Mouse (Mus musculus) left cerebral cortex, adult 18-20 months (tissue): Measurements from ENCODE around the gene Pick1. TPM values are rescaled to one million over a fixed set of nuclear protein-coding genes. Genes with fewer than 3 reads are reported as not detected.
A peak's percentile ranks its signal among the peaks of the same experiment; 100 is the strongest.
"Not testable (repeated sequence)": the region's sequence is repeated elsewhere in the genome, so short reads cannot be mapped to it uniquely, and the experiment has no call there.

Experiments used
- DNase-seq, 2 experiments: peaks; one replicate each; pipeline ENCODE4 v3.0.0; 2021 to 2022; ENCODE audit warnings: low spot score in 2 of 2, mixed read lengths in 1 of 2
- total RNA-seq, 2 experiments: library from RNA; stranded (reverse); gene quantifications; 2 replicates each; pipeline ENCODE4 v1.2.3; 2021

Pick1 gene
- total RNA-seq, 2 experiments from 2014 or later = 47.1 to 54.0 TPM

DNA sequence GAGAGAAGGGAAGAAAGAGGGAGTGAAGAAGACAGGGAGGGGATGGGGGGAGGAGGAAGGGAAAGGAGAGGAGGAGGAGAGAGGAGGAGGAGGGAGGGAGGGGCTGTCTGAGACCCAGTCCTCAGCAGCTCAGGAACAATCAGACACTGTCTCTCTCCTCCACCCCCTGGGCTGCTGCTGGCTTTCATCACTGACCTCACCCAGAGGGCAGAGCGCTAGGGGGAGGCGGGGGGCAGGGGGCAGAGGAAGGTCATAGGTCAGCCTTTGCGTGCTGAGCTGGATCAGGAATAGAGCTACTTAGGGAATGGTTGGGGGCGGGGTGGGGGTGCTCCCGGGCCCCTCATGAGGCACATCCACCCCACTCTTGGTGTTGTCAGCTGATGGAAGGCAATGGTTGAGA, 5.3 kb upstream of the Pick1 start:
- no peak for DNase-seq

DNA sequence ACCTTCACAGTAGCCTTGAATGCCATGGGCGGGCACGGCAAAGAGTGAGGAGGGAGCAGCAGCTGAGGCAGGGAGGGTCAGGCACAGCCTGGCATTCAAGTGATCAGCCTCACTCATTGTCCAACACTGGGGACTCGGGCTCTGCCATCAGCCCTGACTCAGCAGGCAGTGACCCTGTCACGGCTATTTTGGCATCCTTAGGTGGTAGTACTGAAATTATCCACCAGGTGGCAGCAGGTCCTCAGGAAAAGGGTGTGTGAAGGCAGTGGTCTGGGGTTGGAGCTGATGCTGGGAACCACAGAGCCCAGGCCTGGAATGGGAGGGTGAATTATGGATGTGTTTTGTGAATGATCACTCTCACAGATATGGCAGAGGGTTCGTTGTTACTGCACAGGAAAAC, 4.3 kb upstream of the Pick1 start:
- DNase-seq = peak; percentile 83 to 95

DNA sequence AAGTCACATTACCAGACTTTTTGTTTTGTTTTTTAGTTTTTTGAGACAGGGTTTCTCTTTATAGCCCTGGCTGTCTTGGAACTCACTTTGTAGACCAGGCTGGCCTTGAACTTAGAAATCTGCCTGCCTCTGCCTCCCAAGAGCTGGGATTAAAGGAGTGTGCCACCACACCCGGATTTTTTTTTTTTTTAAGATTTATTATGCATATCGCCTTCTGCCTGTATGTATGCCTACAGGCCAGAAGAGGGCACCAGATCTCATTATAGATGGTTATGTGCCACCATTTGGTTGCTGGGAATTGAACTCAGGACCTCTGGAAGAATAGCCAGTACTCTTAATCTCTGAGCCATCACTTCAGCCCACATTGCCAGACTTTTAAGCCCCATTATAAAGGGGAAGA, 3.2 kb upstream of the Pick1 start:
- not testable (repeated sequence) for DNase-seq

DNA sequence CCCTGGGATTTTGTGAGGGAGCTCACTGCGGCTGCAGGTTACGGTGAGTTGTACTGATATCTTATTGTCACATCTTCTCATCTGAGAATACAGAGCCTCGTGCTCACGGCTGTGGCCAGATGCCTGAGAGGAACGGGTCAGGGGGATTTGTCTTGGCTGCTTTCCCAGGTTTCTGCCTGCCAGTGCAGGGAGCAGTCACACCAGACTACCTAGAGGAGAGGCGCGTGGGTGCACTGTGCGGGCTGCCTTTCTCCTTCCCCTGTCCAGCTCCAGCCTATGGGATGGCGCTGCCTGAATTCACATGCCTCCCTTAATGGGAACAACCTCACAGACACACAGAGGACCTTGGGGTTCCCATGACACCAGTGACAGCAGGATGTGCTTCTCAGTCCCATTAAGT, 6.3 kb downstream of the Pick1 start:
- no peak for DNase-seq

DNA sequence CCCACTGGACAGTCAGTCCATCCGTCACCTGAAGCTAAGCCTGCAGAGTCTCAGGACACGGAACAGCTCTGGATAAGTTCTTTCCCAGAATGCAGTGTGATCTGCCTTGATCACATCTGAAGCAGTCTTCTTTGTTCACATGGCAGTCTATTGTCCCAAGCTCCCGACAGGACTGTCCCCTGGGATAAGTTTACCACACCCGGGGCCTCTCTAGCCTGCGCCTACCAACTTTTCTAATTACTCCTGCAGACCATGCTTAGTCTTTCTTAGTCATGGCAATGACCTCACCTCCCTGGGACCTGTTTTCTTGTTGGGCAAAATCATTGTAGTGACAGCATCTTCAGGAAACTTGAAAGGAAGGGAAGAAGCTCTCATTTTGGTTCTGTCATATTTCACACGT, 9.1 kb downstream of the Pick1 start:
- DNase-seq = no peak

DNA sequence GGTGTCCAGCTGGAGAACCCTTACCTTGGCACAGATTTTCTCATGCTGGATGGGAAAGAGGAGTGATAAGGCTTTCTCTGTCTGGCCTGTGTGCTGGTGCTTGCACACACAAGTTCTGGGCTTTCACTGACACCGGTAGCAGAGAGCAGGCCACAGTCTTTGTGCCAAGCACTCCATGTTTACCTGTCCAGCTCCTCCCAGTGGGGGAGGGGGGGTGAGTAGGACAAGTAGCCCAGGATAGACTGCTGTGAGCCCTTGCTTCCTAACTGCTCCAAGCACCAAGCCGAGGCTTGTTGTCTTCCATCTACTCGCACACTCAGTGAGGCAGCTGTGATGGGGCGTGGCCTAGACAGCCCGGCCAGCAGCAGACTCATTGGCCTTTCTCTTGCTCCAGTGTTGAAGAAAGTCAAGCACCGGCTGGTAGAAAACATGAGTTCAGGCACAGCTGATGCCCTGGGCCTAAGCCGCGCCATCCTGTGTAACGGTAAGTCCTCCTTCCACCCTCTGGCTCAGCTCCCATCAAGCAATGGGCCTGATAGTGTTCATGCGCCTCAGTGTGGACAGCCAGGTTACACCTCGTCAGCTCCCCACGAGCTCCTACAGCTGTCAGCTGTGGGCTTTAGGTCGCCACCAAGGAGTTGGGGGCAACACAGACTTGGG, 13.7 kb downstream of the Pick1 start:
- DNase-seq = no peak

DNA sequence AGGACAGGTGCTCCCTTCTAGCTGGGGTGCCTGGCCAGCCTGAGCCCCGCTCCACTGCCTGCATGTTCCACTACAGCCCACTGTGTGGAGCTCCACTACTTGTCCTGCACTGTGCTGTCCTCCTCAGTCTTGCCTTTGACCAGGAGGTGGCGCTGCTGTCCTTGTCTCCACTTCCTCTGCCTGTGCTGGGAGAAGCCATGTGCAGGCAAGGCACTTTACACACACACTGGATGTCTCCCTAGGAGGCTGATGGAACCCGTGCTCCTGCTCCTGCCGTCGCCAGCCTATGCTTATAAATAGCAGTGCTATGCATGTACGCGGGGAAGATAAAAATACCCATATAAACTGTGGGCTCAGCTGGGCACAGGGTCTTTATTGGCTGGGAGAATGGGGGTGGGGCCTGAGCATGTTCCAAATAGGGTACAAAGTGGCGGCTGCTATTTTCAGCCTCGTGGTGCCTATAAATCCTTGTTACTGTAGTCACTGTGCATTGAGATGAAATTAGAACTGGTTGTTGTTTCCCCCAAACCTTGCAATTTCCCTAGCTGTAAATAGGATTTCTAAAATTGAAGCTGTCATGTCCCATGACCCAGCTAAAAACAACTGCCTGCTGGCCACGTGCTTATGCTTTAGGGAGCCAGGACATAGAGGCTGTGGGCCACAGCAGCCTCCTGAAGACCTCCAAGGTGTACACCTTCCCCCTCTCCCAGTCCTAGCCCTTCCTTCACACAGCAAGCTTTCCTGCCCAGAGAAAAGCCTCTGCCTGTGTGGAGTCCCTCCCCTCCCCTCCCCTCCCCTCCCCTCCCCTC, 14.5 kb downstream of the Pick1 start:
- peak; percentile 98 to 99 for DNase-seq

DNA sequence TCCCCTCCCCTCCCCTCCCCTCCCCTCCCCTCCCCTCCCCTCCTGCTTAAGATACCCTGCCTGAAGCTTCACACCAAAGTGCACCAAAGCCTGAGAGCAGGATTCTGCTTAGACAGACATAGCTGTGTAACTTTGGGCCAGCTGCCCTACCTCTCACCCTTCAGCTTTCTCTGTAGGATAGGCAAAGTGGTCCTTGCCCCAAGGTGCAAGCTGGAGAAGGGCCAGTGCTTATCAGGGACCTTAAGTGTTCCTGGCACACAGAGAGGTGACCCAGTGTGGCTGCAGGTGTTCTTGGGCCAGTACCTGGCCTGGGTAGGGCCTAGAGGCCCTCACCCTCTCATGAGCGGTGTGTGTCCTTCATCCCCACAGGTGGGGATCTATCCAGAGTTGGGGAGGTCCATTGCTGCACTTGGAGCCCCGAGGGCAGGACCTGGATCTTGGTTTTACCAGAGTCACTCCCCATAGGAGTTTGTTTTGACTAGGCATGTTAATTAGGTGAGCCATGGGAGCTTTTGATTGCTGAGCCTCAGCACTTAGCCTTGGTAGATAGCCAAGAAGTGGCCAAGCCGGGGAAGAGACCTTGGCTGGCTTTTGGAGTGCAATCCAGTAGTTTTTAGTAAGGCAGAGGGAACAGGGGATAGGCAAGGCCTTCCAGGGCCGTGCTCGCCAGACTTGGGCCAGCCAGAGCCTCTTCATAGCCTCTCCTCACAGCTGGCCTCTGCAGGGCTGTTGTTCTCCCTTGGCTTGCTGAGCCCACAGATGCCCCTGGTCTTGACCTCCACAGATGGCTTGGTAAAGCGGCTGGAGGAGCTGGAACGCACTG, 15.3 kb downstream of the Pick1 start:
- no peak for DNase-seq

DNA sequence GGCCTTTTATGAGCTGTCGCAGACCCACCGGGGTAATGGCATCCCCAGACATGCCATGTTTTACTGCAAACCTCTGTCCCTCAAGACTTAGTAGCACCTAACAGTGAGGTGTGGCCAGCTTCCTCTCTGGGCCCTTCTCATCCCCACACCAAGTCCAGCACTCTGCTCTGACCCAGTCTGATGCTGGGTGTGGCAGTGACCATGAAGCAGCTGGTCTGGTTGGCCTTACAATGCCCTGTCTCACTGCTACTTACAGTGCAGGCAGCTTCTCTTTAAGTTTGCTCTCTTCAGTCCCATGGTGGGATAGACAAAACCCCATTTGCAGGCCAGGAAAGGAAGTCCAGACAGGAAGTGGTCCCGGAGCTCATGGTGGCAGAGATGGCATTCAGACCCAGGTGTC, 16.3 kb downstream of the Pick1 start:
- no peak for DNase-seq

DNA sequence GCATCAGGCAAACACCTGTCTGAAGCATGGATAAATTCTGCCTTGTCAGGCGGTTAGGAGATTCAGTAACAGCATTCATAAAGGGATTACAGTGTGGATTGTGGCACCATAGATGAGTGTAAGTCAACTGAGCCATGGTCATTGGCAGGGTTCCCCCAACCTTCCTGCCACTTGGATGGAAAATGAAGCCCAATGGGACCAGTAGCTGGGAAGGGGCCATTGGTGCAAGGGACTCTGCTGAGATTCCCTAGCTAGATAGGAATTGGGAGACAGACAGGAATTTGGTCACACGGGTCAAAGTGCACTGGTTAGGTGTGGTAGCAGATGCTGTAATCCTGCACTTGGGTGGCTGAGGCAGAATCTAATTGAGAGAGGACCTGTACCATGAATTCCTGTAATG, 21.3 kb downstream of the Pick1 start:
- no peak for DNase-seq

DNA sequence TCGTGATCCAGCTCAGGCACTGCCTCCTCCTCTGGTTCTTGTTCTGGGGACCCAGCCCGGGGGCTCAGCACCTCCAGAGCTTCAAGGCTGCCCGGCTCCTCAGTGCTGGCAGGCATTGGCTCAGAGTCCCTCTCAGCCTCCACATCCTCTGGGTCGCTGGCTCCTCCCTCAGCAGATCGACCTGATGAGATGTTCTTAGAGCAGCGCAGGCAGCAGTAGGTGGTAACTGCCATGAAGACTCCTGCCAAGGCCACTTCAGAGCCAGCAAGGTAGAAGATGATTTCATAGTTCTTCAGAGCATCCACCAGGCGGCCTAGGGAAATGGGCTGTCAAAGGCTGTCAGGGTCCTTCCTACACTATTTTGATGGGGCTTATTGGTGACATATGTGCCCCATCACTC, 22.2 kb downstream of the Pick1 start:
- peak in 1 of 2 experiments; percentile 34 for DNase-seq

DNA sequence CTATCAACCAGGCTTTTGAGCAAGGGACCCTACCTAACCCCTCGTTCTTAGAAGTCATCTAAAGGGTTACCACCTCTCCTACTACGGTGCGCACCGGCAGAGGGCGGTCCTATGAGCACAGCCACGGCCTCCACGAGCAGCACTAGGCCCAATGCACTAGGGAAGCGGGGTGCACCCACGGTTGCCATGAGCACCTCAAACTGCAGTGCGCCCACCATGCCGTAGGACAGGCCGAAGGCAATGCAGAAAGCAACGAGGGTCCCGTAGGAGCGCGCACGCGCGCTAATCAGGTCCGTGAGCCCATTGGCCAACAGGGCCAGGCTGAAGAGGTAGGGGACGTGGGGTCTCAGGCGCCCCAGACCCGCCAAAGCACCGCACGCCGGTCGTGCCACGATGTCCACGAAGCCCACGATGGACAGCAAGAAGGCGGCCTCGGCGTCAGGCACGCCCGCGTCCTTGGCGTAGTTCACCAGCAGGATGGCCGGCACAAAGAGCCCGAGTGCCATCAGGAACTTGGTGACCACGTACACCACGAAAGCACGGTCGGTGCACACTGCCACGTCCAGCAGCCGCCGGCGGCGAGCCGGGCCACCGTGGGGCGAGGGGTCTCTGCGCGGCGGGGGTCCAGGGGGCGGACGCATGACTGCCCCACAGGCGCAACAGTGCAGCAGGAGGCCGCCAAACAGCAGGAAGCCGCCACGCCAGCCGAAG, 23.0 kb downstream of the Pick1 start:
- DNase-seq = peak in 1 of 2 experiments; percentile 28

DNA sequence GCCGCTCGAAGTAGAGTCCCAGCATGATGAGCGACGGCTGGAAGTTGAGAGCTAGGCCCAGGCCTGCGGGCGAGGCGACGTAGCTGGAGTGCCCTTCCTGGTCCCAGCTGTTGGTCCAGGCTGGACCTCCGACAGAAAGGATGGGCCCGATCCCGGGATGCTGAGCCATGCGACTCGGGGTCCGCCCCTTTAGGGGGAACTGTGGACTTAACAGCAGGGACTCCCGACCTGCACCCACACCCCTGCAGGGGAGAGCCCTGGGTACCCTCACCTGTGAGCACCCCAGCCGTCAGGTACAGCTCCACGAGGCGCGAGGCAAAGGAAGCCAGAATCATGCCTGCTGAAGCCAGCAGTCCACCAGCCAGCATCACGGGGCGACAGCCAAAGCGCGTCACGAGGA, 23.6 kb downstream of the Pick1 start:
- DNase-seq = no peak

DNA sequence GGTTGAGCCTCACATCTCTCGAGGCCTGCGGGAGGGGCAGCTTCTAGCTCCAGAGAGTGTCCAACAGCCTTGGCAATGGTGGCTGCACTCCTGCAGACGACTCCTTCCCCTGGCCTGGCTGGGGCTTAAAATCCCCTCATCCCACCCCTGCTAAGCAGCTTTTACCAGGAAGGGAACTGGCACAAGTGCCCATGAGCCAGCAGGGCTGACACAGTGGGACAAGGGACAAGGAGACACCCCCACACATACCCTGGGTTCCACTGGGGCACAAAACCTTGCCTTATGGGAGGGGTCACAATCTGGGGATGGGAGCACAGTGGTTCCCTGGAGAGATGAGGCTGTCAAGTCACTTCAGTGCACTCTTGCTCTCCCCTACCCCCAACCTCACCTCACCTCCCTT, 25.7 kb downstream of the Pick1 start, which contains the start of gene Slc16a8:
TSS of gene Slc16a8 (minus strand) at position 101 of the 400 bp plus-strand sequence.
- no peak for DNase-seq

DNA sequence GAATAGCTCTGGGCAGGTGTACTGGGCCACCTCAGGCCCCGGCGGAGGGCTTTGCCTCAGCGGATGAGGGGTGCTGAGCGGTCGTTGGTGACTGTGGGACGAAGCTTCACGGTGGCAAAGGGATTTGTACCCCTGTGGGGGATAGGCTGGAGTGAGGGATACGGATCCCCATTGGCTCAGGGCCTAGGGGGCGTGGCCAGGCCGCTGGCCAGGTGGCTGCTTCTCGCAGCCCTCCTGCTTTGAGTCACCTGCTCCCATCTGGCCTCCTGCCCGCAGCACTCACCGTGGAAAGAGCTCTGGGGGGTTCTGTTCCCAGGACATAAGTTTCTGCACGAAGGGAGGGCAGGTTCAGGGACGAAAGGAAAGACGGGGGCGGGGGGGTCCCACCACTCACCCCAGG, 29.5 kb downstream of the Pick1 start:
- no peak for DNase-seq

DNA sequence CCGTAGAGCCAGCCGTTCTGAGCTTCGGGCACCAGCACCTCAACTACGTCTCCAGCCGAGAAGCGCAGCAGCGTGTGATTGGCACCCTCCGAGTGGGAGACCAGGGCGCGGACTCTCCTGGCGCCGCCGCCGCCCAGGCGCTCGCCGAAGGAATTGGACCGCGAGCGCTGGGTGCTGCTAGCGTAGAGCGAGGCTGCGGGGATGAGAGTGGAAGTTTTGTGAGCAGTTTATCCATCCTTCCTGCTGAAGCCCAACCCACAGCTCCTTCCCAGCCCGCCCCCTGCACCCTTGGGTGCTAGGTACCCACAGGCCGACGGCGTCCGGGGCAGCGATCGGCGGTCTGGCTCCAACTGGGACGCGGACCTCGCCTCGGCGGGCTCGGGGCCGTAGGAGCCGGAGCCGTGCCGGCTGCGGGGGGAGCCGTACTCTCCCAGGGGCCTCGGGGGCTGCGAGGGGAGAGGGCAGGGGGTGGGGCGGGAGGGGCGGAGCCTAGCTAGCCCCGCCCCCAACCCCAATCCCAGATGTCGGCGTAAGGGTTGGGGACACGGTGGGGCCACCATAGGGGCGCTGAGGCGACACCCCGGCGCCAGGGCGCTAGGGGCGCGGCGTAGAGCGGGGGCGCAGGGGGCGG, 32.2 kb downstream of the Pick1 start:
- DNase-seq = peak; percentile 46 to 63

DNA sequence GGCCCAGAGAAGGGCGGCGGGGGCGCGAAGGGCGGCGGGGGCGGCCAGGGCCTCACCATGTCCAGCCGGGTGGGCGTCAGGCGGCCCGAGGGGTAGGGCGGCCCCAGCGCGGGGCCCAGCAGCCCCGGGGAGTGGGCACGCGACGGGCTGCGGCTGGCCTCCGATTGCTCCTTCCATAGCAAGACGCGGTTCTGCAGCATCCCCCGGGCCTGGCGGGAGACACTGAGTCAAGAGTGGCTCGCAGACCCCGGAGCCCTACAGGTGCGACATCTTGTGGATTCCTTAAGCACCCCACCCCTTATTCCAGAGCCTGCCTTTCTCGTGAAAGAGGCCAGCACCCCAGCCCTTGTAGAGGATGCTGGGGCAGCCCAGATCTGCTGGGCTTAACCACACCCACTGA, 32.8 kb downstream of the Pick1 start:
- DNase-seq = no peak

DNA sequence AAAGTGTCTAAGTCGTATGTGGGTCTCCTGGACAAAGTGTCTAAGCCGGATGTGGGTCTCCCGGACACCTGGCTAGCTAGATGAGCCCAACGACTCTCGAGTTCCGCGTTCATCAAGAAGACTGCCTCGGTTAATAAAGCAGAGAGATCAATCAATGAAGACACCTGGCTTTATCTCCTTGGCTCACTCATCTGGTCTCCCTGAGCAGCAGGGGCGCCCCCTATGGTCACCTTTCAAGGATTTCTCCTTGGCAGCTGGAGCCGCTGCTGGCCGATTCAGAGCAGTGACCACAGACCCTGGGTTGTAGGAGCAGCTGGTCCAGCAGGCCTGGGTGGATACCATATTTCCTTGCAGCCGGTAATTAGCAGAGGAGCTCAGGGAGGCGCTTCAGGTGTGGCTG, 33.4 kb downstream of the Pick1 start:
- DNase-seq = peak in 1 of 2 experiments; percentile 22

DNA sequence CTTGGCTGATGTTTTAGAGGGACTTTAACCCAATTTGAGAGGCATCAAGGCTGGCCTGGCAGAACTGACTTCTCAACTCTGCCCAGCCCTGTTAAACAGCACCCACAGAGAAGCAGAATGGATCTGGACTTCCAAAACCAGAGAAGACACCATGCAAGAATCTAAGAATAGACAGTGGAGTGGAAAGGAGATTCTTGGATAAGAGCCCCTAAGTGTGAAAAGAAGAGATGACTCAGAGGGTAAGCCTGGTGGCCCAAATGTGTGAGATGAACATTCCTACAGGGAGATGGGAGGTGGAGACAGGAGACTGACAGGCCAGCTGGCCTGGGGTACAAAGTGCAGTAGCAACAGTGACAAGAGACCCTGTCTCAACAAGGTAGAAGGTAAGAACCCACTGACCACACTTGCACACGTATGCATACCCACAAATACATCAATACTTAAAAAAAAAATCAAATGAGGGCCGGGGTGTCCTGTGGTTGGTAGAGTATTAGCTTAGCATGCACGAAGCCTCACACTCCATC, 33.9 kb downstream of the Pick1 start:
- DNase-seq = no peak

DNA sequence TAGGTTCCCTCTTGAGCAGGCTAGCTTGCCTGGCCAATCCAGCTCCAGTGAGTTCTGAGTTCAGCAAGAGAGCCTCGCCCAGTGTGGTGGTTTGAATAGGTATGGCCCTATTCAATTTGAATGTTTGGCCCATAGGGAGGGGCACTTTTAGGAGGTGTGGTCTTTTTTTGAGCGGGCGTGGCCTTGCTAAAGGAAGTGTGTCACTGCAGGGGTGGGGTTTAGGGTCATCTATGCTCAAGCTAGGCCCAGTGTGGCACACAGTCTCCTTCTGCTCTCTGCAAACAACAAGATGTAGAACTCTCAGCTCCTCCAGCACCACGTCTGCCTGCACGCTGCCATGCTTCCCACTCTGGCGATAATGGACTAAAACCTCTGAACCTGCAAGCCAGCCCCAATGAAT, 34.8 kb downstream of the Pick1 start:
- DNase-seq = no peak
